Mouse (Mus musculus) heart, postnatal 10 days (tissue): Measurements from ENCODE around the gene Fyn. TPM values are rescaled to one million over a fixed set of nuclear protein-coding genes. Genes with fewer than 3 reads are reported as not detected.

Experiments
- total RNA-seq, 2 experiments: library from RNA; stranded (reverse); gene quantifications; 2 replicates each; pipeline ENCODE4 v1.2.3; 2021

Gene Fyn
- total RNA-seq, 2 experiments from 2014 or later, result 52.2 to 55.5 TPM

Other genes with a start within 250 kb of the Fyn start
- gene Fam229b, start 234.9 kb upstream of the Fyn start, total RNA-seq, result 1 to 10 TPM; 4.6 to 5.0 TPM
- gene Tube1, start 234.9 kb upstream of the Fyn start, total RNA-seq, result 1 to 10 TPM; 2.3 to 2.7 TPM
- gene Ccn6, start 205.1 kb upstream of the Fyn start, total RNA-seq, result not detected
- 1 to 10 TPM; 6.4 to 9.3 TPM for gene Traf3ip2, start 244.1 kb downstream of the Fyn start, total RNA-seq